Mouse (Mus musculus): ENCODE data around the gene Snx3.

The Snx3 gene

GRCm38 (mm10) chr10:42501775-42502348 lies at the start of gene Snx3:
TSS of gene Snx3 (plus strand) at chr10:42502030.
- DNase-seq (ENCODE audit: low spot score): peak; percentile 97

DNA sequence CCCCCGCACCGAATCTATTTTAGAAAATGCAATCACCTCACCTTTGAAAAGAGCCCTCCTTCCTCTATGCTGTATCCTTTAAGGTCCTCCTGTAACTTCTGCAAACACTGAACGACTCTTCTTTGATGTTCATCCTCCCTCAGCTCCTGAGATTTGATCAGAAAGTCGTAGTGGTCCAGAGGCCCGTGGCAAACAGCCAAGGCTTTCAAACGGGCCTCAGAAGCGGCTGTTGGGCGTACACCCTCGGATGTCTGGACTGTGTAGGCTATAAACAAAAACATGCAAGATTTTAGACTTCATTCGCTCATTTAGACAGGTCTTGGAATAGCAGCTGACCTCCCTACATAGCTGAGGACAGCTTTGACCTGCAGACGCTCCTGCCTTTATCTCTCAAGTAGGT lies 47.6 kb upstream of the Snx3 start:
- DNase-seq (ENCODE audit: low spot score): no peak

DNA sequence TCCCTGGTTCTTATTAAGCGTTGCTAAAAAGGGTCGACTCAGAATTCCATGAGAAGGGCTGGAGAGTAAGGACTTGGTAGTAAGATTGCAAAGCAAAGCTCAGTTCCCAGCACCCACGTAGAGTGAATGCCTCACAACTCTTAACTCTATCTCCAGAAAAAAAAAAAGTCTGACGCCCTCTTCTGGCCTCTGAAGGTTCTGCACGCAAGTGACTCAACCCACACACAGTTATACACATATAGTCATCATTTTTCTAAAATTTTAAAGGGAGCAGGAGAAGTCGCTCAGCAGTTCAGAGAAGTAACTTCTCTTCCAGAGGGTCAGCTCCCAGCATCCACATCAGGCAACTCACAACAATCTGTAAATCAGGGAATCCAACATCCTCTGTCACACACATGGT lies 47.1 kb upstream of the Snx3 start:
- DNase-seq (ENCODE audit: low spot score): no peak

DNA sequence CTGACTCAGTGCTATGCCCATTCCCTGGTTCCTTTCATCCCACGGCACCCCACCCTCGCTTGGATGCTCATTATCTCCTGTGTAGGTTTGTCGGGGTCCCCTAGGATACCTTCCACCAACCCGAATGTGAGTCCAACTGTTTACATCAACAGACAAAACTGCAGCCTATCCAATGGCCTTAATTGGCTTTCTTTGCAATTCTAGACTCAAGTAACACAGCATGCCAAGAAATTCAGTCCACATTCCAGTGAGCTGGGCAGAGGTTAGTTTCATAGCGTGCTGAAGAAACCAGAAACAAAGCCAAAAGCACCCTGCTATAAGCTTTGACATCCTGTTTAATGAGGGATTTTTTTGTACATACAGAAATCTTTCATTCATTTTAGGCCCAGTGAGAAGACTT lies 45.8 kb upstream of the Snx3 start:
- DNase-seq (ENCODE audit: low spot score): no peak

- DNase-seq (ENCODE audit: low spot score): no peak
These were observed 44.2 kb upstream of the Snx3 start for GRCm38 (mm10) chr10:42457557-42458191.

GRCm38 (mm10) chr10:42464224-42464623 lies 37.6 kb upstream of the Snx3 start:
- peak; percentile 65 for DNase-seq (ENCODE audit: low spot score)

- DNase-seq (ENCODE audit: low spot score): no peak
These were observed 37.0 kb upstream of the Snx3 start for GRCm38 (mm10) chr10:42464805-42465204.

DNA sequence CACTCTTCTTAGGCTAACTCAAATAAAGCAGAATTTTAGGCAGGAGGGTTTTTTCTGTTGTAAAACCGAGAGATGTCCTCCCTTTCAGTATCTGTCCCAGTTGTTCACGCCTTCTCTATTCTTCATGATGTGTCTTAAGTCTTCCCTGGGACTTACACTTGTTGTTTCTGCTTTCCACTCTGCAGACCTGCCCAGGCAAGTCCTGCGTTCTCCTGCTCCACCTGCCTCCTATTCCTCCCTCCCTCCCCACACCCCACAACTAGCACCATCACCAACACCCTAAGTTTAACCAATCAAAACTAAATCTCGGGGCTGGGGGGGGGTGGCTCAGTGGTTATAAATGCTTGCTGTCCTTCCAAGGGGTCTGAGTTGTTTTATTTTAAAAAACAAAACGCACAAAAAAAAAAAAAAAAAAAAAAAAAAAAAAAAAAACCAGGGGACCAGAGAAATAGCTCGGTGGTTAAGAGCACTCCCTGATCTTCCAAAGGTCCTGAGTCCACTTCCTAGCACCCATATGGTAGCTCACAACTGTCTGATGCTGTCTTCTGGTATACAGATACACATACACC lies 26.8 kb upstream of the Snx3 start:
- no peak for DNase-seq (ENCODE audit: low spot score)

DNA sequence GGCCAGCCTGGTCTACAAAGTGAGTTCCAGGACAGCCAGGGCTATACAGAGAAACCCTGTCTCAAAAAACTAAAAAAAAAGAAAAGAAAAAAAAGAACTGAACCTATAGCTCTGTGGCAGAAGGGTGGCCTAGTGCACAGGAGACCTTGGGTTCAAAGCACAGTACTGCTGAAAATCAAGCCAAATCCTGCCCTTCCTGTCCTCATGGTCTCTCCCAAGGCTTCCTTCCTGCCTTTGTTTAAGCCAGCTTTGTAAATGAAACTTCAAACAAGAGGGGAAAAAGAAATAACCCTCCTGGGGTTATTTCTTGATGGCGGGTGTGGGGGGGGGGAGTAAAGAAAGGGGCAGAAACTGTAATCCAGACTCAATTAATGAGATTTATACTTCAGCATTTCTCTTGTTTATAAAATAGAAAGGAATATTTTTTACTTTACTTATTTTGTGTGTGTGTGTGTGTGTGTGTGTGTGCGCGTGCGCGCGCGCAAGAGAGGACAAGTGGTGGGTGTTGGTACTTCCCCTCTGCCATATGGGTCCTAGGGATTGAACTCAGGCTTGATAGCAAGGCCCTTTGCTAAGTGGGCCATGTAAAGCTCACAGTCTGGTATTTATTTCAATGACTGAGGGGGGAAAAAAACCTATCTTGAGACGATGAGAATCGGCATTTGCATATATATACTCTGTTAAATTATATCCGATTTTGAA lies 24.9 kb upstream of the Snx3 start:
- peak; percentile 17 for DNase-seq (ENCODE audit: low spot score)

DNA sequence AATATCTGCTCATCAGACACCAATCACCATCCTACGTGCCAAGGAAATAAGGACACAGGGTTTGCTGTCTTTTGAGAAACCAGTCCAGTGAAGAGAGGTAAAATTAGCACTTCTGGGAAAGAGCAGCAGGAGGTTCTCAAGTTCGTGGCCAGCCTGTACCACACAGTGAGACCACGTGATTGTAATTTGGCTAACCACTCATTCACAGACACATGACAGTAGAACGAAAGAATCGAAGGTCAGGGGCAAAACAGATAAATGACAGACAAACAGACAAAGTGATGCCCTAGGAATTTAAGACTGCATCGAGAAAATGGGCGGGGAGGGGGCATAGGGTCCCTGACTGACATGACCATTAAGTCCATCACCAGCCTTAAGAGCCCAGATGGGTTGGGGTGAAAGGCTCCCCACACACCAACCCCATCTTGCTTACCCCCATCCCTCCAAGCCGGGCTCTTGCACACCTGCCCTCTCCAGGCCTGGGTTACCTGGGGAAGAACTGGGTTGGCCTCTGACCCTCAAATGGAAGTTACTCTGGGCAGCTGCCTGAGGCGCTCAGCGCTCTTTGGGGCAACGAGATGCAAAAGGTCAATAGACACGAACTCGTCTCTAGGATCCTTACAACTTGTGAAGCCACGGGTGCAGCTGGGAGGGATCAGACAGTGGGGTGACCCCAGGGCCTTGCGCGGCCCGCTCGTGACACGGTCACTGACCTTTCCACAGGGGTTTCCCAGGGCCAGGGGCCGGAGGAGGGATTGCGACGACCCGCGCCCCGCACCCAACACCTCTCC lies 24.1 kb upstream of the Snx3 start:
- no peak for DNase-seq (ENCODE audit: low spot score)

DNA sequence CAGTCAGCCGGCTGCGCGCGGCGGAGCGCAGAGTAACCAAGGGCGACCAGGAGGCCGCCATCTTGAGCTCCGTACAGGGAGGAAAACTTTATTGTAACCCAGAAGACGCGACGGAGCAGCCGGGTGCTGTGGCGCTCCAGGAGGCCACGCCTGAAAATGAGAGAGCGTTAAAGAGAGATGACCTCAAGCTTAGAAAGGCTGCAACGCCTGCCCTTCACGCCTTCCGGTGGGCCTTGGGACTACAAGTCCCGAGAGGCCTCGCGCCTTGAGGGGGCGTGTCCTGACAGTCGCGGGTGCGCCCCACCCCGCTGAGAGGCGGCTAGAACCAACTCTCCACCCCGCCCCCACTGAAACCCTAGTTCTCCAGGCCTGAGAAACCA lies 23.5 kb upstream of the Snx3 start, which contains the start of gene Afg1l:
Gene Afg1l (minus strand): TSS at position 225 of the 380 bp plus-strand sequence.
- peak; percentile 95 for DNase-seq (ENCODE audit: low spot score)

DNA sequence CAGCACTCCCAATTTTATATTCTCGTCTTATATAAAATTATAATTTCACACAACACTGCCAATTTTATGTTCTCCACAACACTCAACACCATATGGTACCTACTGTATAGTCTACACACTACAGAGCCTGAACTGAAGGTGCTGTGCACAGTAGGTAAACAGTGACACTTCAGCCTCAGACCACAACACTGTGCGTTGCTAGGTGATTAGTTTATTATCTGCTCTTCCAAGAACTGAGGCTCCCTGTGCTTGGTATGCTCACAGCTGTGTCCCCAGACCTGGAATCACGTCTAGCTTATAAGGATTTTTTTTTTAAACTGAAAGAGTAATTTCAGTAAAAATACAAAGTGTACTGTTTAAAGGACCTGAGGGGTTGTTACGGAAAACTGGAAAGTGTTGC lies 21.1 kb upstream of the Snx3 start:
- no peak for DNase-seq (ENCODE audit: low spot score)

GRCm38 (mm10) chr10:42488606-42489296 lies 13.1 kb upstream of the Snx3 start:
- peak; percentile 49 for DNase-seq (ENCODE audit: low spot score)

- DNase-seq (ENCODE audit: low spot score): no peak
These were observed 10.7 kb upstream of the Snx3 start for GRCm38 (mm10) chr10:42491158-42491557.

DNA sequence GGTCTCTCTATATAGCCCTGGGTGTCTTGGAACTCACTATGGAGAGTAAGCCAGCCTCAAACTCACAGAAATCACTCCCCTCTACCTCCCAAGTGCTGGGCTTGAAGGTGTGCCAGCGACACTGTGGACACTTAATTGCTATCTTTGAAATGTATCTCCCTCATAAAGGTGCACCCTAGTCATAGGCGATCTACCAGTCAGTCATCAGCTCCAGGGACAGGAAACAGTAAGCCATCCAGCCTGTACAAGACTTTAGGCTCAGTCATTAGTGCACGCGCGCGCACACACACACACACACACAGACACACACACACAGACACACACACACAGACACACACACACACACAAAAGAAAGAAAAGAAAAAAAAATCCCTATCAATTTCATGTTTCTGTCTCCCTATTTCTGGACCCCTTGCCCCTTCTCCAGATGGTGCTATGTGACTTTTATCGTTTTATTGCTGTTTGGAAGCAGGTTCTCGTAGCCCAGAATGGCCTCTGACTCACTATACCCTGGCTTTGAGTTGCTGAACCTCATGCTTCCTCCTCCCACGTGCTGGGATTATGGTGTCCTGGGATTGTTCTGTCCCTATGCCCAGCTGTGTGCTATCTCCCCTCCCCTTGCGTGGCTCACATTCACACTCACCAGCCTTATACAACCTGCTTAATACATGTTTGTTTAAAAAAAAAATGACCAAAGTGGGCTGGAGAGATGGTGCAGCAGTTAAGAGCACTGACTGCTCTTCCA lies 9.6 kb upstream of the Snx3 start:
- DNase-seq (ENCODE audit: low spot score): no peak

- DNase-seq (ENCODE audit: low spot score): no peak
These were observed 8.8 kb upstream of the Snx3 start for GRCm38 (mm10) chr10:42493000-42493399.

- DNase-seq (ENCODE audit: low spot score): no peak
These were observed 1.2 kb upstream of the Snx3 start for GRCm38 (mm10) chr10:42500611-42501010.

- DNase-seq (ENCODE audit: low spot score): no peak
These were observed 669 bp upstream of the Snx3 start for GRCm38 (mm10) chr10:42501161-42501560.

- DNase-seq (ENCODE audit: low spot score): peak; percentile 64
These were observed 700 bp downstream of the Snx3 start for GRCm38 (mm10) chr10:42502349-42503111.

- no peak for DNase-seq (ENCODE audit: low spot score)
These were observed 2.4 kb downstream of the Snx3 start for GRCm38 (mm10) chr10:42504096-42504710.

Data from embryo, embryonic 10 days (tissue).